Mouse (Mus musculus) E14TG2a.4 (cell line): ENCODE measurements at regions not wholly inside any gene's neighbourhood (a gene's known extent, or its start where the extent isn't known, plus 50 kb on each side); places are given as distances from the start of the nearest gene placed in this dataset.

ENCODE experiments used
- CTCF ChIP-seq: conservative IDR thresholded peaks from 2 replicates; pipeline ENCODE4 v1.5.1; 2014; ENCODE audit warnings: low read length
- NANOG ChIP-seq: IDR thresholded peaks from 2 replicates; pipeline ENCODE4 v1.6.1; 2014; ENCODE audit warnings: borderline replicate concordance, low read length, mixed read lengths

GRCm38 (mm10) chr16:50010532-50010971 is 210.2 kb downstream of the Cd47 start:
- TF ChIP-seq CTCF (no peak), NANOG (no peak)
